Mouse (Mus musculus): ENCODE data around the gene St3gal6. TPM values are rescaled to one million over a fixed set of nuclear protein-coding genes. Genes with fewer than 3 reads are reported as not detected.

The St3gal6 gene
- total and polyA plus RNA-seq, 3 experiments: 4.0 to 8.9 TPM; not detected in 1

DNA sequence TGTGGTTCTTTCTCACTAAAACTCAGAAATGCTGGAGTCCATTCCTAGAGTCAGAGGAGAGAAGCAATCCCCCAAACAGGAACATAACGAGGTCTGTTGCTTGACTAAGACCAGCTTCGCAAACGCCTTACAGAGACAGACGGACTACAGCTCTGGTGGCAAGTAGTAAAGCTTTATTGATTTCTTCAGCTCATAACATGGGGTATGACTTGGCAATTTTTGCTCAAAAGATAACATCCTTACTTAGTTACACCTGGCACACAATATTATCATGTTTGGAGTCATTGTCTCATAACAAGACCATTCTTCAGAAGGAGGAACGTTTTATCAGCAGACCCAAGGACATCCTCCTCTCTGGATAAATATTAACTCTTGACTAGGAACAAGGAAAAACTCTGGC, 3.8 kb upstream of the St3gal6 start:
- H3K4me3 ChIP-seq (ENCODE audit: control insufficient read depth in 1 of 2, insufficient read depth in 1 of 2, low read depth in 2 of 2, low read length in 2 of 2): no peak overlapping the region
- no peak overlapping the region for H3K9ac ChIP-seq (ENCODE audit: control insufficient read depth, low read depth, low read length, poor library complexity, severe bottlenecking)
- no peaks in the 10 kb centered on the region for H3K9me3 ChIP-seq (replicated peaks; ENCODE audit: insufficient read depth, low read length)
- H3K4me1 ChIP-seq (ENCODE audit: control insufficient read depth in 1 of 2, insufficient read depth in 2 of 2, low read length in 2 of 2): peaks cover 3 to 15% of the 10 kb centered on the region in 2 experiments; a peak in 3 of 4 replicates
- H3K79me2 ChIP-seq (ENCODE audit: control insufficient read depth, insufficient read depth, low read length, poor library complexity): no peaks in the 10 kb centered on the region
- TF ChIP-seq BHLHE40 (IDR thresholded peaks at IDR 0.05; ENCODE audit: borderline replicate concordance, low read depth, low read length) (no peak), MAZ (IDR thresholded peaks at IDR 0.05; ENCODE audit: low read depth, low read length) (no peak), TBP (IDR thresholded peaks at IDR 0.05; ENCODE audit: low read depth, low read length) (no peak), E2F4 (IDR thresholded peaks at IDR 0.05; ENCODE audit: borderline replicate concordance, low read depth, low read length) (no peak), NRF1 (IDR thresholded peaks at IDR 0.05; ENCODE audit: insufficient read depth, low read depth, low read length, poor library complexity, severe bottlenecking) (no peak), POLR2AphosphoS2 (IDR thresholded peaks at IDR 0.05; ENCODE audit: low read length) (no peak), ZMIZ1 (IDR thresholded peaks at IDR 0.05; ENCODE audit: low read depth, low read length) (no peak), MAFK (IDR thresholded peaks at IDR 0.05; ENCODE audit: borderline replicate concordance, low read depth, low read length) (no peak), HCFC1 (IDR thresholded peaks at IDR 0.05; ENCODE audit: low read depth, low read length) (no peak), ZNF384 (IDR thresholded peaks at IDR 0.05; ENCODE audit: low read depth, low read length) (no peak), USF1 (IDR thresholded peaks at IDR 0.05; ENCODE audit: low read depth, low read length) (no peak)
- peaks cover 0 to 13% of the 10 kb centered on the region in 2 experiments; a peak in 2 of 4 replicates for H3K36me3 ChIP-seq (ENCODE audit: control insufficient read depth in 1 of 2, insufficient read depth in 2 of 2, low read length in 2 of 2)
- peaks cover 0 to 6% of the 10 kb centered on the region in 2 experiments; a peak in 2 of 4 replicates for H3K27me3 ChIP-seq (ENCODE audit: control insufficient read depth in 1 of 2, insufficient read depth in 2 of 2, low read length in 2 of 2)
- H3K27ac ChIP-seq (ENCODE audit: control insufficient read depth, low read depth, low read length): no peak overlapping the region
- no peak for DNase-seq (ENCODE audit: low read depth, low spot score)

GRCm38 (mm10) chr16:58526729-58527128, 2.7 kb upstream of the St3gal6 start:
- no peak overlapping the region for H3K4me3 ChIP-seq (ENCODE audit: control insufficient read depth in 1 of 2, insufficient read depth in 1 of 2, low read depth in 2 of 2, low read length in 2 of 2)
- no peaks in the 10 kb centered on the region for H3K9me3 ChIP-seq (replicated peaks; ENCODE audit: insufficient read depth, low read length)
- H3K79me2 ChIP-seq (ENCODE audit: control insufficient read depth, insufficient read depth, low read length, poor library complexity): no peaks in the 10 kb centered on the region
- H3K27ac ChIP-seq (ENCODE audit: control insufficient read depth, low read depth, low read length): no peak overlapping the region
- H3K4me1 ChIP-seq (ENCODE audit: control insufficient read depth in 1 of 2, insufficient read depth in 2 of 2, low read length in 2 of 2): peaks cover 3 to 9% of the 10 kb centered on the region in 2 experiments; a peak in 2 of 4 replicates
- H3K36me3 ChIP-seq (ENCODE audit: control insufficient read depth in 1 of 2, insufficient read depth in 2 of 2, low read length in 2 of 2): peaks cover 0 to 10% of the 10 kb centered on the region in 2 experiments; a peak in 2 of 4 replicates
- no peak for DNase-seq (ENCODE audit: low read depth, low spot score)
- TF ChIP-seq GABPA (IDR thresholded peaks at IDR 0.05; ENCODE audit: low read depth, low read length) (no peak), RCOR1 (IDR thresholded peaks at IDR 0.05; ENCODE audit: low read depth, low read length) (no peak), MXI1 (IDR thresholded peaks at IDR 0.05; ENCODE audit: low read depth, low read length) (no peak), ZC3H11A (IDR thresholded peaks at IDR 0.05; ENCODE audit: low read depth, low read length) (no peak), POLR2AphosphoS2 (IDR thresholded peaks at IDR 0.05; ENCODE audit: low read length) (no peak), CHD1 (IDR thresholded peaks at IDR 0.05; ENCODE audit: low read depth, low read length) (no peak), MAFK (IDR thresholded peaks at IDR 0.05; ENCODE audit: borderline replicate concordance, low read depth, low read length) (no peak), MAX (IDR thresholded peaks at IDR 0.05; ENCODE audit: low read length) (no peak), MEF2A (IDR thresholded peaks at IDR 0.05; ENCODE audit: extremely low read depth, insufficient replicate concordance, low read depth, low read length, poor library complexity, severe bottlenecking) (no peak), TCF12 (IDR thresholded peaks at IDR 0.05; ENCODE audit: low read depth, low read length) (no peak), TAL1 (IDR thresholded peaks at IDR 0.05; ENCODE audit: low read length) (no peak), ZNF384 (IDR thresholded peaks at IDR 0.05; ENCODE audit: low read depth, low read length) (no peak), UBTF (IDR thresholded peaks at IDR 0.05; ENCODE audit: borderline replicate concordance, insufficient read depth, low read depth, low read length) (no peak), USF1 (IDR thresholded peaks at IDR 0.05; ENCODE audit: low read depth, low read length) (no peak), EP300 (IDR thresholded peaks at IDR 0.05; ENCODE audit: low read depth in 1 of 2, low read length in 2 of 2) (no peak), ETS1 (IDR thresholded peaks at IDR 0.05; ENCODE audit: low read depth, low read length) (no peak), NELFE (IDR thresholded peaks at IDR 0.05; ENCODE audit: low read depth, low read length) (no peak), ZKSCAN1 (IDR thresholded peaks at IDR 0.05; ENCODE audit: low read depth, low read length) (no peak), MYB (IDR thresholded peaks at IDR 0.05; ENCODE audit: low read depth, low read length) (no peak), BHLHE40 (IDR thresholded peaks at IDR 0.05; ENCODE audit: borderline replicate concordance, low read depth, low read length) (no peak)
- no peak overlapping the region for H3K9ac ChIP-seq (ENCODE audit: control insufficient read depth, low read depth, low read length, poor library complexity, severe bottlenecking)
- H3K27me3 ChIP-seq (ENCODE audit: control insufficient read depth in 1 of 2, insufficient read depth in 2 of 2, low read length in 2 of 2): peaks cover 0 to 12% of the 10 kb centered on the region in 2 experiments; a peak in 2 of 4 replicates

Data from MEL (cell line).